Mouse (Mus musculus): ENCODE data around the gene Pcsk4.

DNA sequence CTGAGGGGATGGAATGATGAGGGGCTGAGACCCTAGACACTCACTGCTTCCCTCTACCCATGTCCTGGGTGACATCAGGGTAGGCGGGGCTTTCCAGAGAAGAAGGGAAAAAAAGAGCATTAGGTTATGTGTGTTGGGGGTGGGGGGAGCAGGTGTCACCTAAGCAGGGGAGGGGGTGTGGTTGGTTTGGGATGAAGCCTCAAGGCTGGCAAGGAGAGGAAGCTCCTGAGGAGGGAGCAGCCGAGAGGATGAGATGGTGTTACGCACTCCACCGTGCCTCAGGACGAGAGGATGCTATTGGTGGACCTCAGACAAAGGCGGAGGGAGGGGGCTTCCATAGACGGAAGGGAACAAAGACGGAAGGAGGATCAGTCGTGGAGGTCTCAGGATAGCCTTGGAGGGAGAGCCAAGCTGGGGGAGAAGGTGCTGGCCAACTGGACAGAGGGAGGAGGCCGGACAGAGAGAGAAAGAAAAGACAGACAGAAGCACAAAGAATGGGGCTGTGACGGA is 28.6 kb downstream of the Pcsk4 start:
- TF ChIP-seq CTCF (IDR thresholded peaks at IDR 0.05; ENCODE audit: low read depth), result no peak
- no peak for TF ChIP-seq EP300 (optimal IDR thresholded peaks at IDR 0.05)
